Mouse (Mus musculus): ENCODE data around the gene Ddx42.
"Not testable (repeated sequence)": the region's sequence is repeated elsewhere in the genome, so short reads cannot be mapped to it uniquely, and the experiment has no call there.

DNA sequence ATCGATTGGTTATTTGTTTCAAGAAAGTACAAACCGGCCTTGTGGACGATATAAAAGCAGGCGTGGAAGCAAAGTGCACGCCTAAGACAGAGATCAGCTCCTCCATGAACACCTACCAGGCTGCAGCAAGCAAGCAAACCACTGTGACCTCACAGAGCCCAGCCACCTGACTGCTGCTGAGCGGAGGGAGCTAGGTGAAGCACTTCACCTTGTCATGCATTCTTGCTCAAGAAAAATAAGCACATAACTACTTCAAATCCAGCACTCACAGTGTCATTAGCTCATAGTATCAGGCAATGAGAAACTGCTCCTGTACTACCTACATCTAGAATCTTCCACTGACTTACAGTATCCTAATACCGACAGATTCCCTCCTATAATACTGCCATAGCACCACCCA, 16.7 kb upstream of the Ddx42 start:
- not testable (repeated sequence) for TF ChIP-seq CTCF (IDR thresholded peaks at IDR 0.05; ENCODE audit: low read depth); EP300 (optimal IDR thresholded peaks at IDR 0.05)

Data from stomach, postnatal 0 days (tissue).